Mouse (Mus musculus): Measurements from ENCODE around the gene Pitpnm3.
A peak's percentile ranks its signal among the peaks of the same experiment; 100 is the strongest.

The Pitpnm3 gene

DNA sequence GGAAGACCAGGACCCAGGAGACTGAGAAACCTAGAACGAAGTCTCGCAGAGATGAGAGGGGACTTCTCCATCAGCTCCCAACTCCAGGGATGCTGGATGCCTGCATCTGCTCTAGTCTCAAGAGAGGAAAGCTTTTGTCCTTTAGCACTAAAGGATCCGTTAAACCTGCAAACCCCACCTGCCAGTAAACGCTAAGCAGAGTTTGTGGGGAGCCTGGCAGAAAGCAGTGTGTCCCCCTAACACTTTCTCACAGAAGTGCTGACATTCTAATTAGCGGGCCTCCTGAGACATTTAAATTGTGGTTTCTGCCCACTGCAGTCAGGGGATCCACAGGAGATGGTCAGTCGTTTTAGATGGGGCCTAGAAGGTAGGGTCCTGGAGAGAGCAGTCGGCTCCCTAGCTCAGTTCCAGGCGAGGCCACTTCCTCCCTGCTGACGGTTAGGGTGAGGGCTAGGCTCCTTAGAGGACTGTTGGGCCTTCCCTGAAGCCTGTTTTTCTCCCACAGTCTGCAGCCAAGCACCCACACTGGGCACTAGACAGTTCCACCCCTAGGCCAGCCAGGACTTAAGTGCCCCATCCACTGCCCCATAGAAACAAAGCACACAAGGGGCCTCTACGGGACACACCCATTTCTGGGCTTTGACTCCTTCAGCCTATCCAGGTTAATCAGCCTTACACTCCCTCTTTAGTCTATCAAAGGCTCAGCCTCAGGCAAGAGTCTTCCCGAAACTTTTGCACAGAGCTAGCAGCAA is 829 bp upstream of the Pitpnm3 start:
- no peak for DNase-seq (ENCODE audit: extremely low spot score, low spot score)

DNA sequence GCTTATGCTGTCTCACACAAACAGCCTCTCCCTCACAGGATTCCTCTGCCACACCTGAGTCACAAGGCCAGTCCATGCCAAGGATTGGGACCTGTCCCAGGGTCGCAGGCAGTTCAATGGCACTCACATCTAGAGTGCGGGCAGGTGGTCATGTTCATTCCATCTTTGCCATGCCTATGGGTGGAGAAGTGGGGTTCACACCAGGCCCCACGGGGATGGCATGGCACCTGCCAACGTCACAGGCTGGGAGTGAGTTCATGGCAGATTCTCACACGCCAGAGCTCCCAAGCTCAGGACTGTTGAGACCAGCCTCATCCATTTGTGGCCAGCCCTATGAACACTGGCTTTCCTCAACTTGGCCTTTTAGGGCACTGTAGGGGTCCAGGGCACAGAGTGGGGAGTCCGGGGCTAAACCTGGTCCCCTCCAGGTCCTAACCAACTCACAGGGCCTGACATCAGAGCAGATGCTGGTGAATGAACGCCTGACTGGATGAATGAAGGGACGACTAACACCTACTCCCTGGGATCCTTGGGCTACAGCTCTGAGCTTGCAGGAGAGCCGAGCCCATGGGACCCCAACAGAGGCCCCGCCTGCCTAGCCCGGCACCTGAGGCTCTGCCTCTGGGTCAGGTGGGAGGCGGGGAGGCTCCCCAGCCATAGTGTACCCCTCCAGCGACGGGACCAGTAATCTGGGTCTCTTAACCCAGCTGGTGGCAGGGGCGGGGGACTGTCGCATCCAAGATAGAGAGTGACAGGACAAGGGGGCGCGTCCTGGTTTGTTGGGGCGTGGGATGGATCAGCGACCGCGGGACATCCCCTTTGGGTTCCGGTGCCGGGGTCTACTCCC is 819 bp downstream of the Pitpnm3 start:
- DNase-seq (ENCODE audit: extremely low spot score, low spot score), result peak; percentile 38

- DNase-seq (ENCODE audit: extremely low spot score, low spot score), result no peak
Measured at GRCm38 (mm10) chr11:72133075-72133474, 2.5 kb downstream of the Pitpnm3 start.

- DNase-seq (ENCODE audit: extremely low spot score, low spot score), result no peak
Measured at GRCm38 (mm10) chr11:72132266-72132665, 3.3 kb downstream of the Pitpnm3 start.

DNA sequence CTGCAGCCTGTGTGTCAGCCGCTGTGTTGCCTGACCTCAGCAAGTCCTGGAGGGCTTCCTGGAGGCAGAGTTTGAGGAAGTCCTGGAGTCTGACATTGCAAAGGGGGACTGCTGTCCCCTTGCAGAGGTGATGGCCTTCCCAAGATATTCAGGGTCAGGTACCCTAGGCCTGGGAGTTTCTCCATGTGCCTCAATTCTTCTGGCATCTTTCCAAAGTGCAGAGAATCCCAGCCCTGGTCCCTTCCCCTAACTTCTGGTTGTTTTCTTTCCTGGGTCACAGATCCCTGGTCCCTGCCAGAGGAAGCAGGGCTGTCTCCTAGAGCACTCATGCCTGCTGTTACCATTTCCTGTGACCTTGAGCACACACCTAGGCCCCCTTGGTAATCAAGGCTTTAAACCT is 3.9 kb downstream of the Pitpnm3 start:
- DNase-seq (ENCODE audit: extremely low spot score, low spot score), result no peak

GRCm38 (mm10) chr11:72130905-72131304 is 4.7 kb downstream of the Pitpnm3 start:
- DNase-seq (ENCODE audit: extremely low spot score, low spot score), result no peak

DNA sequence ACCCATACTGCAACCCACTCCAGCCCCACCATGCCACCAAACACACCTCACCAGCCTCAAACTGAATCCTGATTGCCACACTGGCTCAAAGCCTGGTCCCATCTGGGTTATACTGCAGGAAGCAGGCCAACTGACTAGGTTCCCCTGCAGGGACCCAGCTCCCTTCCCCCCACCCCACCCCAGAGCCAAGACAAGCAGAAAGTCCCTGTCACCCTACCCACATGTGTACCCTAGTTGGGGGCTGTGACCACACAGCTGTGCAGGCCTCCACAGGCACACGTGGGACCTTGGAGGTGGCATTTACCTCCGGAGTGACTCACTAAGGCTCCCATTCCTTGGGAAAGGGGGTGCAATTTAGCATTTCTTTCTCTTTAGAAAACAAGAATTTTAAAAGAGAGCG is 5.1 kb downstream of the Pitpnm3 start:
- DNase-seq (ENCODE audit: extremely low spot score, low spot score), result no peak

GRCm38 (mm10) chr11:72130021-72130420 is 5.6 kb downstream of the Pitpnm3 start:
- DNase-seq (ENCODE audit: extremely low spot score, low spot score), result no peak

DNA sequence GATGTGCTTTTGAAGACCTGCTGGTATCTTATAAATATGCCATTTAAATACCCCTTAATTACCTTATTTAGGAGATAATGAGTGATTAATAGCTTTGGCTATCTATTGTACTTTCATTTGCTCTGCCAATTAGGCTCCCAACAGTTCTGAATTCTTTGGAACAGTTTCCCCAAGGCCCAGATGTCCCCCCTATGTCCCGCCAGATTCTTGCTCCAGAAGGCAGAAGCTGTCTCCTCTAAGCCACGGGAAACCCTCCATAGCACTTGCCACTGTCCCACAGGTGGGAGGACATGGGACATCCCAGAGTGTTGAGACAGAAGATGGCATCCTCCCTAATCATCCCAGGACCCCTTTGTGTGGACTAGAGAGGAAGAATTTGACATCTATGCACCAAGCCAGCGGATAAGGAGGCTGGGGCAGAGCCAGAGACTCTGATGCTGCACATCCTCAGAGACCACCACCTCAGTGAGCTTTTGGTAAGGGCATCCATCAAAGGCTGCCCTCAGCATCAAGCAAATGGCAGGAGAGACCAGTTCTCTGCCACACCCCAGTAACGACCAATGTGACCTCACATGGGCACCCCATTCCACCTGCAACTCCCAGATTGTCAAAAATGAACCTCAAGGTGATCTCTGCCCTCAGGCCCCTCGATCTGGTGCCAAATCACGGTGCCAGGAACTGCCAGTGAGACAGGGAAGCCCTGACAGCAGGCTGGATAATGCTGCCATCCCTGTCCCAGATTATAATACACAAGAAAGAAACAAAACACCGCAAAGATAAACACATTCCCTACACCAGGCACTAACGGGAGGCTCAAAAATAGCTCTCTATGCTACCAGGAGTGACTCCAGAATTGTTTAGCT is 6.3 kb downstream of the Pitpnm3 start:
- DNase-seq (ENCODE audit: extremely low spot score, low spot score), result no peak

GRCm38 (mm10) chr11:72127450-72128189 is 8.0 kb downstream of the Pitpnm3 start:
- DNase-seq (ENCODE audit: extremely low spot score, low spot score), result no peak

GRCm38 (mm10) chr11:72125781-72126180 is 9.8 kb downstream of the Pitpnm3 start:
- no peak for DNase-seq (ENCODE audit: extremely low spot score, low spot score)

DNA sequence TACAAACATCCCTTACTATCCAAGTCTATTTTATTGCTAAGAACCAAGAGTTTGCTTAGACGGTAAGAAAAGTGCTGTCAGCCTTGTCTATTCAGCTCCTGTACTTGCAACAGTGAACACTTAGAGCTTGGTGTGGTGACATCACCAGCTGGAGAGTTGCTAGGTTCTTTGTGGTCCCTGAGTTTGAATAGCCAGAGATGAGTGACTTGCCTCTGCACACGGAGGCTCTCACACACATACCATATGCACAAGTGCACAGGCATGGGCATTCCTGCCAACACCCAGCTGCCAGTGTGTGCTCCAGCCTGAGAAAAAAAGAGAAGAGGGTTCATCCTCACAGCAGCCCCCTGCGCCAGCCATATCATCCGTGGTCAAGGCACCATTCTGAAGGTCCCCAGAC is 12.0 kb downstream of the Pitpnm3 start:
- DNase-seq (ENCODE audit: extremely low spot score, low spot score), result no peak

DNA sequence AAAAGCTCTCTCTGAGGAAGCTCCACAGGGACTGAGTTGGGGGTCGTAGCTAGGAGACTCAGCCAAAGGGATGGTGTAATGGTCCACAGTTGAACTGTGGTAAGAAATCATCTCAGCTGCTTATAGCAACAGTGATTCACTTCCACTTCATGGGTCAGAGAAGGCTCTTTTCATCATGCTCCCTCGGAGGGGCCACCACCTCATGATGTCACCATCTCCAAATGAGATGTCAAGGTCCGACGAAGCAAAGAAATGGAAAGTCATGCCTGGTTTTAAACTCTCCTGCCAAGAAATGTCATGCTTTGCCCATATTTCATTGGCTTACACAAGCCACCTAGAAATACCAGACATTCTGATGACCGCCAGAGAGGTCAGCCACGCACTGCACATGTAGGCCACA is 15.2 kb downstream of the Pitpnm3 start:
- DNase-seq (ENCODE audit: extremely low spot score, low spot score), result no peak

DNA sequence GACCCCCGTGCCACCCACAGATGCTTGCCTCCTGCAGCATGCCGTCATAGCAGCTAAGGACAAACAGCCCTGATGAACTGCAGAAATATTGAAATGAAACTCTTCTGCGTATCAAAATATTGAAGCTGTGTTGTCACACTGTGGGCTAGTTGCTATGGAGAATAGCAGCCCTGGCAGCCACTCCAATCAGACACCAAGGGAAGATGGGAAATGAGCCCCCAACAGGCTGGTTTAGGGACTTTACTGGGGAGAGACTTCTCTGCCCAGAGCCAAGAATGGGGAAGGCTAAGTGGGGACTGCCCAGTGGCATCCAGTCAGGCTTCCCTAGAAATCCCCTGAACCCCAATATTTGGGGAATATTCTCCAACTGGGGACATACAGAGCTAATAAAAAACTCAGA is 16.9 kb downstream of the Pitpnm3 start:
- DNase-seq (ENCODE audit: extremely low spot score, low spot score), result no peak

GRCm38 (mm10) chr11:72113296-72113695 is 22.3 kb downstream of the Pitpnm3 start:
- DNase-seq (ENCODE audit: extremely low spot score, low spot score), result no peak

- no peak for DNase-seq (ENCODE audit: extremely low spot score, low spot score)
Measured at GRCm38 (mm10) chr11:72110726-72111125, 24.9 kb downstream of the Pitpnm3 start.

DNA sequence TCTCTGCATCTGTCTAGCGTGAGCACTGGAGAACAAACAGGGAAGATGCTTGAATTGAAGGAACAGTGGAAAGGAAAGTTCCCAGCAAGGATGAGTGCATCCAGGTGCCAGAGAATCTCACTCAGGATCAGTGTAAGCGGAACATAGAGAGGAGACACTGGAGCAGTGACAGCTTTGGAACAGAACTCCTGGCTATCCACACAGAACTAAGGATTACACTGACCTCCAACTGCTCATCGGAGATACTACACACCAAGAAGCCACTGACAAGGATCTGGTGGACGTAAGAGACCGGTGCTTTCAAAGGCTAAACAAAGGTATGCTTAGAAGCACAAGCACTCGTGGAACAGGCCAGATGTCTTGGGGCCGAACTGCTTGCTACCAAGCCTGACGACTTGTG is 31.4 kb downstream of the Pitpnm3 start:
- DNase-seq (ENCODE audit: extremely low spot score, low spot score), result no peak

- DNase-seq (ENCODE audit: extremely low spot score, low spot score), result no peak
Measured at GRCm38 (mm10) chr11:72103530-72103929, 32.0 kb downstream of the Pitpnm3 start.

DNA sequence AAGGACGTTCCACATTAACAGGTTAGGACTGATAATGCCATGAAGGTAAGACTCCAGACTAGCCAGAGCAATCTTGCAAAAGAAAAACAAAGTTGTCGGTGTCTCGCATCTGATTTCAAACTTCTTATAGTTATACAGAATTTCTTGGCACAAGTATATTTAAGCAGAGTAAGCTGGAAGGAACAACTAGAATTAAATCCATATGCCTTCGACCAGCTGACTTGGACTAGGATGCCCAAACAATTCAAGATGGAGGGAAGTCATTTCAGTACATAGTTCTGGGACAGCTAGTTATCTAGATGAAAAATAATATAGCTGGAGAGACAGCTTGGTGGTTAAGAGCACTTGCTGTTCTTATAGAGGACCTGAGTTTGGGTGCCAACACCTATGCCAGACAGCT is 34.6 kb downstream of the Pitpnm3 start:
- no peak for DNase-seq (ENCODE audit: extremely low spot score, low spot score)

DNA sequence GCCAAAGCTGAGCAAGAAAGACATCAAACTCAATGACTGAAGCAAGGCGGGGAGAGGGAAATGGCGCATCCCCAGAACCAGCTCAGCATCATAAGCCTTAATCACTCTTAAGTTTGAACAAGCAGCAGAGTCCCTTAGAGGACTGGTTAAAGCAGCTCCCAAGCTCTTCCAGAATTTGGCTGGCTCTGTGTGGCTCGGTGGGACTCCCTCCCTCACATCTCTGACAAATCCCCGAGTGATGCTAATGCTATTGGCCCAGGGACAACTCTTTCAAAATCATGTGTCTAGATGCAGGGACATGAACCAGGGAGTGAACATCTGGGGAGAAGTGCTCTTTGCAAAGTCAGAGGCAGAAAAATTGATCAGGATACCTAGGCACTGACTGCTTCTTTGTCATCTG is 36.4 kb downstream of the Pitpnm3 start:
- no peak for DNase-seq (ENCODE audit: extremely low spot score, low spot score)

GRCm38 (mm10) chr11:72098027-72098426 is 37.6 kb downstream of the Pitpnm3 start:
- no peak for DNase-seq (ENCODE audit: extremely low spot score, low spot score)

Measured in neural tube, embryonic 10.5 days (tissue).